Mouse (Mus musculus) embryo, embryonic 11.5 days (tissue): Measurements from ENCODE around the gene Ciart.
"Not testable (repeated sequence)": the region's sequence is repeated elsewhere in the genome, so short reads cannot be mapped to it uniquely, and the experiment has no call there.

ENCODE experiments used
- DNase-seq: peaks from one replicate; pipeline ENCODE4 v3.0.0-alpha.2; 2012; ENCODE audit warnings: low read depth, low spot score

Ciart gene

GRCm38 (mm10) chr3:95881979-95882815 lies at the start of gene Ciart:
TSS of gene Ciart (minus strand) at chr3:95882251.
- peak; percentile 92 for DNase-seq

- no peak for DNase-seq
These were observed 49.4 kb upstream of the Ciart start for GRCm38 (mm10) chr3:95931471-95931870.

- no peak for DNase-seq
These were observed 48.4 kb upstream of the Ciart start for GRCm38 (mm10) chr3:95930471-95930789.

GRCm38 (mm10) chr3:95929581-95930470 lies 47.8 kb upstream of the Ciart start:
- peak; percentile 42 for DNase-seq

GRCm38 (mm10) chr3:95928658-95929503 lies 46.8 kb upstream of the Ciart start, which contains the start of gene Anp32e:
TSS of gene Anp32e (plus strand) at chr3:95929246.
- peak; percentile 98 for DNase-seq

- no peak for DNase-seq
These were observed 46.2 kb upstream of the Ciart start for GRCm38 (mm10) chr3:95928261-95928657.

- no peak for DNase-seq
These were observed 43.0 kb upstream of the Ciart start for GRCm38 (mm10) chr3:95925087-95925486.

- DNase-seq, result no peak
These were observed 42.1 kb upstream of the Ciart start for GRCm38 (mm10) chr3:95924185-95924584.

GRCm38 (mm10) chr3:95923429-95923828 lies 41.4 kb upstream of the Ciart start:
- DNase-seq, result not testable (repeated sequence)

- not testable (repeated sequence) for DNase-seq
These were observed 38.5 kb upstream of the Ciart start for GRCm38 (mm10) chr3:95920532-95920931.

GRCm38 (mm10) chr3:95916760-95917159 lies 34.7 kb upstream of the Ciart start:
- no peak for DNase-seq

- no peak for DNase-seq
These were observed 32.7 kb upstream of the Ciart start for GRCm38 (mm10) chr3:95914706-95915105.

GRCm38 (mm10) chr3:95907613-95908012 lies 25.6 kb upstream of the Ciart start:
- DNase-seq, result no peak

GRCm38 (mm10) chr3:95906860-95907259 lies 24.8 kb upstream of the Ciart start:
- no peak for DNase-seq

GRCm38 (mm10) chr3:95905940-95906492 lies 24.0 kb upstream of the Ciart start:
- DNase-seq, result no peak

- no peak for DNase-seq
These were observed 23.3 kb upstream of the Ciart start for GRCm38 (mm10) chr3:95905146-95905939.

GRCm38 (mm10) chr3:95904568-95904967 lies 22.5 kb upstream of the Ciart start, which contains the start of gene Car14:
TSS of gene Car14 (minus strand) at chr3:95904691.
- DNase-seq, result no peak

- DNase-seq, result no peak
These were observed 21.9 kb upstream of the Ciart start for GRCm38 (mm10) chr3:95903753-95904502.

GRCm38 (mm10) chr3:95902643-95903042 lies 20.6 kb upstream of the Ciart start:
- no peak for DNase-seq

- no peak for DNase-seq
These were observed 20.2 kb upstream of the Ciart start for GRCm38 (mm10) chr3:95902373-95902625.
